Mouse (Mus musculus) limb, embryonic 14.5 days (tissue): ENCODE results near the gene Ifitm2. TPM values are rescaled to one million over a fixed set of nuclear protein-coding genes. Genes with fewer than 3 reads are reported as not detected.
A peak's percentile ranks its signal among the peaks of the same experiment; 100 is the strongest.

ENCODE experiments used
- ATAC-seq: fragments of 200-750 bp; cut with Nextera tagmentation; 2 replicates; pipeline ENCODE4 v1.8.0; 2017; ENCODE audit warnings: low read depth, moderate number of reproducible peaks, moderate TSS enrichment; ENCODE audit not compliant: low FRiP score
- DNase-seq: peaks from one replicate; pipeline ENCODE4 v3.0.0-alpha.2; 2015; ENCODE audit warnings: low spot score
- H3K27ac ChIP-seq: fragments of 300-500 bp; sonication (generic); replicated peaks from 2 replicates; pipeline ENCODE4 v1.5.1; 2014; ENCODE audit warnings: low read depth, mild to moderate bottlenecking, low read length, moderate library complexity, mixed read lengths
- H3K27me3 ChIP-seq: fragments of 300-500 bp; sonication (generic); 2 replicates; pipeline ENCODE4 v1.6.1; 2014; ENCODE audit warnings: low read length, mixed read lengths; ENCODE audit not compliant: control insufficient read depth, insufficient read depth
- H3K36me3 ChIP-seq: fragments of 300-500 bp; sonication (generic); 2 replicates; pipeline ENCODE4 v1.6.1; 2014; ENCODE audit warnings: mild to moderate bottlenecking, low read length, moderate library complexity, mixed read lengths; ENCODE audit not compliant: control insufficient read depth, insufficient read depth
- H3K4me1 ChIP-seq: fragments of 300-500 bp; sonication (generic); 2 replicates; pipeline ENCODE4 v1.6.1; 2014; ENCODE audit warnings: antibody characterized with exemption, low read length, mixed read lengths; ENCODE audit not compliant: control insufficient read depth, insufficient read depth
- H3K4me2 ChIP-seq: fragments of 300-500 bp; sonication (generic); replicated peaks from 2 replicates; pipeline ENCODE4 v1.6.1; 2014; ENCODE audit warnings: low read depth, mild to moderate bottlenecking, low read length, moderate library complexity; ENCODE audit not compliant: severe bottlenecking
- H3K4me3 ChIP-seq: fragments of 300-500 bp; sonication (generic); replicated peaks from 2 replicates; pipeline ENCODE4 v1.5.1; 2014; ENCODE audit warnings: low read length
- H3K9ac ChIP-seq: fragments of 300-500 bp; sonication (generic); 2 replicates; pipeline ENCODE4 v1.6.1; 2014; ENCODE audit warnings: mild to moderate bottlenecking, low read depth, low read length, moderate library complexity; ENCODE audit not compliant: severe bottlenecking
- H3K9me3 ChIP-seq: fragments of 300-500 bp; sonication (generic); 2 replicates; pipeline ENCODE4 v1.6.1; 2016; ENCODE audit warnings: low read length; ENCODE audit not compliant: control insufficient read depth
- POLR2A ChIP-seq: fragments of 200-500 bp; IDR thresholded peaks from 2 replicates; pipeline ENCODE4 v1.8.0; 2012; ENCODE audit warnings: inconsistent platforms, mild to moderate bottlenecking, moderate library complexity, borderline replicate concordance; ENCODE audit not compliant: insufficient read depth, insufficient read length; ENCODE audit errors: extremely low read depth
- WGBS: fragments of 180-500 bp; shearing (Covaris S2); extraction: QIAGEN DNeasy Blood & Tissue Kit; methylation state at CpG from one replicate; pipeline ENCODE4 v1.1.7; 2014; 5-methylcytosine and 5-hydroxymethylcytosine counted together
- polyA plus RNA-seq, 2 experiments: library from polyadenylated mRNA; depleted of rRNA in 1 of 2; stranded (reverse) in 1 of 2; unstranded in 1 of 2; fragments of >200 nt; fragmentation: Nextera tagmentation in 1 of 2; extraction: Ambion mirVana in 1 of 2; gene quantifications; 2 replicates each; pipeline versions ENCODE4 v1.2.1 to v1.2.3; 2012 to 2014

Ifitm2 gene
- polyA plus RNA-seq, 2 experiments = 1,234 to 1,827 TPM

GRCm38 (mm10) chr7:140908181-140908580 is 47.6 kb downstream of the Ifitm2 start:
- WGBS = 51% methylated on average over 7 of the region's 7 CpGs

DNA sequence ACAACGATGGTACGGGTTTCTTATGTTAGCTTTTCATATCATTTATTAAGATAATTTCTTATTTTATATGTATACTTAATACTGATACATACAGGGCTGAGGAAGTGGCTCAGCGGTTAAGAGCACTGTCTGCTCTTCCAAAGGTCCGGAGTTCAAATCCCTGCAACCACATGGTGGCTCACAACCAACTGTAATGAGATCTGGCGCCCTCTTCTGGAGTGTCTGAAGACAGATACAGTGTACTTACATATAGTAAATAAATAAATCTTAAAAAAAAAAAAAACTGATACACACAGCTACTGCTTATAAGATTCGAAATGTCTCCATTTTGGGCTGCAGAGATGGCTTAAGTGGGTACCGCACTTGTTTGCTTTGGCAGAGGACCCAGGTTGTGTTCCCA is 48.1 kb downstream of the Ifitm2 start:
- 0 out of 2 replicates have a peak, but pooled peaks cover 3% of the 10 kb centered on the region for H3K4me1 ChIP-seq
- H3K4me2 ChIP-seq = no peak overlapping the region
- H3K4me3 ChIP-seq = no peak overlapping the region
- DNase-seq (no peak), ATAC-seq (no peak)
- 84% methylated on average over 7 of the region's 7 CpGs for WGBS
- no peak for TF ChIP-seq POLR2A
- no peak overlapping the region for H3K9ac ChIP-seq
- no peaks in the 10 kb centered on the region for H3K27me3 ChIP-seq
- no peak overlapping the region for H3K27ac ChIP-seq
- H3K36me3 ChIP-seq = no peaks in the 10 kb centered on the region
- H3K9me3 ChIP-seq = no peaks in the 10 kb centered on the region

More at GRCm38 (mm10) chr7:140908181-140908580, 47.6 kb downstream of the Ifitm2 start:
- Histone ChIP-seq H3K4me3 (no peak overlapping the region; the same call in 1 of the 2 replicates), H3K27ac (no peak overlapping the region), H3K4me2 (peak overlapping the region; percentile 73), H3K27me3 (no peaks in the 10 kb centered on the region), H3K36me3 (no peaks in the 10 kb centered on the region), H3K9ac (no peak overlapping the region), H3K4me1 (0 out of 2 replicates have a peak, but pooled peaks cover 3% of the 10 kb centered on the region), H3K9me3 (no peaks in the 10 kb centered on the region)
- TF ChIP-seq POLR2A = no peak
- ATAC-seq = no peak
- DNase-seq = no peak

DNA sequence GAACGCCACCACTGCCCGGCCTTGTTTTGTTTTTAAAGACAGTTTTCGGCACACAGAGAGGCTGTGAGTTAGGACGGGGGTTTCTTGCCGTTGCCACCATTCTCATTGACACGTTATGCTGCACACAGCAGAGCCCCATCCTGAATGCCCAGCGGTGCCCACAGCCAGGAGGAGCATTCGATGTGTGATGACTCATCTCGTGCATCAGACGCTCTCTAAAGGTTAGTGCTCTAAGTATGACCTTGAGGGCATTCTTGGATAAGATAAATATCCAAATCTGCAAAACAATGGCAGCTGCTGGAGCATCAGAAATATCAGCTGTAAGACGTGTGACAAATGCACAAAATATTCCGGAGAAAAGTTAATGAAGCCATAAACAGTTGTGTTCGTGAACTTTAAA is 48.7 kb downstream of the Ifitm2 start:
- TF ChIP-seq POLR2A = no peak
- H3K36me3 ChIP-seq = no peaks in the 10 kb centered on the region
- no peak overlapping the region for H3K4me3 ChIP-seq
- ATAC-seq (no peak), DNase-seq (no peak)
- no peaks in the 10 kb centered on the region for H3K9me3 ChIP-seq
- H3K27me3 ChIP-seq = no peaks in the 10 kb centered on the region
- 86% methylated on average over 13 of the region's 13 CpGs for WGBS
- H3K4me2 ChIP-seq = no peak overlapping the region
- H3K4me1 ChIP-seq = 0 out of 2 replicates have a peak, but pooled peaks cover 3% of the 10 kb centered on the region
- H3K27ac ChIP-seq = no peak overlapping the region
- H3K9ac ChIP-seq = no peak overlapping the region

DNA sequence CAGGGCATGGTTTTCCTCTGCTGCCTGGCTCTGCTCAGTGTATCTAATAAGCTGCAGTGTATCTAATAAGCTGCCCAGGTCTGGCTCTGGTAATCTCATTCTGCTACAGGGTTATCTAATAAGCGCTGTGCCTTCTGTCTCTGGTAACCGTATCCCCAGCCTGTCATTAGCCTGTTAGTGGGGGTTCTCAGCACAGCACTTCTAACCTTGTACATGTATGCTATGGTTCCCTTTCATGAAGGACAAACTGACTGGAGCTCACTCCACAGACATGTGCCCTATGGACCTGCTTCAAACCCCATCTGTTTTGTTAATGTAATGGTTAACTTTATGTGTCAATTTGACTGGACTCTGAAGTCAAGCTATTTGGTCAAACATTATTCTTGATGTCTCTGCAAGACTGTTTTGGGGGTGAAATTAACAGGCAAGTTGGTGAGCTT is 50.1 kb downstream of the Ifitm2 start:
- no peak for ATAC-seq
- H3K27me3 ChIP-seq = no peaks in the 10 kb centered on the region
- no peak for DNase-seq
- no peak overlapping the region for H3K9ac ChIP-seq
- no peaks in the 10 kb centered on the region for H3K36me3 ChIP-seq
- WGBS = 68% methylated on average over 2 of the region's 2 CpGs
- no peak overlapping the region for H3K4me3 ChIP-seq
- H3K4me2 ChIP-seq = no peak overlapping the region
- H3K4me1 ChIP-seq = 0 out of 2 replicates have a peak, but pooled peaks cover 3% of the 10 kb centered on the region
- H3K9me3 ChIP-seq = no peaks in the 10 kb centered on the region
- TF ChIP-seq POLR2A = no peak
- H3K27ac ChIP-seq = no peak overlapping the region

Other genes with a start within 250 kb of the Ifitm2 start
- 0.05 and 0.12 TPM in 2 replicates for gene Cyp2e1, start 192.2 kb downstream of the Ifitm2 start, polyA plus RNA-seq (2012; rRNA removed)
- not detected in 2 replicates for gene Cyp2e1, start 192.2 kb downstream of the Ifitm2 start, polyA plus RNA-seq (2014; fragmentation: Nextera tagmentation; extraction: Ambion mirVana)
- 0.39 and 0.55 TPM in 2 replicates for gene Syce1, start 168.1 kb downstream of the Ifitm2 start, polyA plus RNA-seq (2012; rRNA removed)
- gene Syce1, start 168.1 kb downstream of the Ifitm2 start, polyA plus RNA-seq (2014; fragmentation: Nextera tagmentation; extraction: Ambion mirVana) = 0.54 and 0.66 TPM in 2 replicates
- gene Zfp941, start 133.8 kb downstream of the Ifitm2 start, polyA plus RNA-seq (2012; rRNA removed) = 0.83 and 0.93 TPM in 2 replicates
- gene Zfp941, start 133.8 kb downstream of the Ifitm2 start, polyA plus RNA-seq (2014; fragmentation: Nextera tagmentation; extraction: Ambion mirVana) = 1.3 and 1.5 TPM in 2 replicates
- gene Urah, start 121.0 kb downstream of the Ifitm2 start, polyA plus RNA-seq (2012; rRNA removed) = 1.2 and 2.5 TPM in 2 replicates
- gene Urah, start 121.0 kb downstream of the Ifitm2 start, polyA plus RNA-seq (2014; fragmentation: Nextera tagmentation; extraction: Ambion mirVana) = 6.2 and 9.0 TPM in 2 replicates
- not detected in 2 replicates for gene Scgb1c1, start 110.4 kb downstream of the Ifitm2 start, polyA plus RNA-seq (2012; rRNA removed)
- not detected in 2 replicates for gene Scgb1c1, start 110.4 kb downstream of the Ifitm2 start, polyA plus RNA-seq (2014; fragmentation: Nextera tagmentation; extraction: Ambion mirVana)
- gene Odf3, start 108.2 kb downstream of the Ifitm2 start, polyA plus RNA-seq (2012; rRNA removed) = 0.04 TPM in 2 replicates
- not detected in 2 replicates for gene Odf3, start 108.2 kb downstream of the Ifitm2 start, polyA plus RNA-seq (2014; fragmentation: Nextera tagmentation; extraction: Ambion mirVana)
- 0.12 TPM in 1 of 2 replicates, not detected in the other for gene Gm45785, start 99.7 kb downstream of the Ifitm2 start, polyA plus RNA-seq (2012; rRNA removed)
- not detected in 2 replicates for gene Gm45785, start 99.7 kb downstream of the Ifitm2 start, polyA plus RNA-seq (2014; fragmentation: Nextera tagmentation; extraction: Ambion mirVana)
- gene Ric8a, start 99.0 kb downstream of the Ifitm2 start, polyA plus RNA-seq (2012; rRNA removed) = 70.3 and 82.0 TPM in 2 replicates
- gene Ric8a, start 99.0 kb downstream of the Ifitm2 start, polyA plus RNA-seq (2014; fragmentation: Nextera tagmentation; extraction: Ambion mirVana) = 74.0 and 78.9 TPM in 2 replicates
- gene Bet1l, start 98.4 kb downstream of the Ifitm2 start, polyA plus RNA-seq (2012; rRNA removed) = 45.0 and 48.2 TPM in 2 replicates
- 75.1 and 92.8 TPM in 2 replicates for gene Bet1l, start 98.4 kb downstream of the Ifitm2 start, polyA plus RNA-seq (2014; fragmentation: Nextera tagmentation; extraction: Ambion mirVana)
- 98.9 and 113 TPM in 2 replicates for gene Psmd13, start 74.0 kb downstream of the Ifitm2 start, polyA plus RNA-seq (2012; rRNA removed)
- 133 TPM in 2 replicates for gene Psmd13, start 74.0 kb downstream of the Ifitm2 start, polyA plus RNA-seq (2014; fragmentation: Nextera tagmentation; extraction: Ambion mirVana)
- 28.3 and 33.1 TPM in 2 replicates for gene Sirt3, start 73.7 kb downstream of the Ifitm2 start, polyA plus RNA-seq (2012; rRNA removed)
- 20.1 and 22.3 TPM in 2 replicates for gene Sirt3, start 73.7 kb downstream of the Ifitm2 start, polyA plus RNA-seq (2014; fragmentation: Nextera tagmentation; extraction: Ambion mirVana)
- 14.2 and 14.5 TPM in 2 replicates for gene Cox8b, start 55.5 kb downstream of the Ifitm2 start, polyA plus RNA-seq (2012; rRNA removed)
- gene Cox8b, start 55.5 kb downstream of the Ifitm2 start, polyA plus RNA-seq (2014; fragmentation: Nextera tagmentation; extraction: Ambion mirVana) = 17.2 and 32.5 TPM in 2 replicates
- gene Nlrp6, start 35.1 kb downstream of the Ifitm2 start, polyA plus RNA-seq (2012; rRNA removed) = 0.05 TPM in 2 replicates
- gene Nlrp6, start 35.1 kb downstream of the Ifitm2 start, polyA plus RNA-seq (2014; fragmentation: Nextera tagmentation; extraction: Ambion mirVana) = 0.08 TPM in 1 of 2 replicates, not detected in the other
- gene Pgghg, start 14.6 kb downstream of the Ifitm2 start, polyA plus RNA-seq (2012; rRNA removed) = 52.8 and 68.8 TPM in 2 replicates
- 26.7 and 31.3 TPM in 2 replicates for gene Pgghg, start 14.6 kb downstream of the Ifitm2 start, polyA plus RNA-seq (2014; fragmentation: Nextera tagmentation; extraction: Ambion mirVana)
- gene Ifitm5, start 5.7 kb downstream of the Ifitm2 start, polyA plus RNA-seq (2012; rRNA removed) = 30.9 and 34.4 TPM in 2 replicates
- 32.3 and 44.3 TPM in 2 replicates for gene Ifitm5, start 5.7 kb downstream of the Ifitm2 start, polyA plus RNA-seq (2014; fragmentation: Nextera tagmentation; extraction: Ambion mirVana)
- not detected in 2 replicates for gene Gm45717, start 50 bp downstream of the Ifitm2 start, polyA plus RNA-seq (2012; rRNA removed)
- gene Gm45717, start 50 bp downstream of the Ifitm2 start, polyA plus RNA-seq (2014; fragmentation: Nextera tagmentation; extraction: Ambion mirVana) = not detected in 2 replicates
- gene Ifitm1, start 11.2 kb upstream of the Ifitm2 start, polyA plus RNA-seq (2012; rRNA removed) = 68.1 and 115 TPM in 2 replicates
- 55.4 and 66.7 TPM in 2 replicates for gene Ifitm1, start 11.2 kb upstream of the Ifitm2 start, polyA plus RNA-seq (2014; fragmentation: Nextera tagmentation; extraction: Ambion mirVana)
- gene Ifitm3, start 54.8 kb upstream of the Ifitm2 start, polyA plus RNA-seq (2012; rRNA removed) = 85.6 and 91.3 TPM in 2 replicates
- gene Ifitm3, start 54.8 kb upstream of the Ifitm2 start, polyA plus RNA-seq (2014; fragmentation: Nextera tagmentation; extraction: Ambion mirVana) = 184 and 201 TPM in 2 replicates
- 1.3 and 1.8 TPM in 2 replicates for gene Ifitm6, start 61.9 kb upstream of the Ifitm2 start, polyA plus RNA-seq (2012; rRNA removed)
- 1.2 and 1.7 TPM in 2 replicates for gene Ifitm6, start 61.9 kb upstream of the Ifitm2 start, polyA plus RNA-seq (2014; fragmentation: Nextera tagmentation; extraction: Ambion mirVana)
- gene Gm17387, start 73.1 kb upstream of the Ifitm2 start, polyA plus RNA-seq (2012; rRNA removed) = not detected in 2 replicates
- not detected in 2 replicates for gene Gm17387, start 73.1 kb upstream of the Ifitm2 start, polyA plus RNA-seq (2014; fragmentation: Nextera tagmentation; extraction: Ambion mirVana)
- gene B4galnt4, start 105.1 kb upstream of the Ifitm2 start, polyA plus RNA-seq (2012; rRNA removed) = 46.5 and 53.7 TPM in 2 replicates
- gene B4galnt4, start 105.1 kb upstream of the Ifitm2 start, polyA plus RNA-seq (2014; fragmentation: Nextera tagmentation; extraction: Ambion mirVana) = 12.3 and 17.1 TPM in 2 replicates
- gene Pkp3, start 122.2 kb upstream of the Ifitm2 start, polyA plus RNA-seq (2012; rRNA removed) = 37.6 and 38.8 TPM in 2 replicates
- 62.4 and 65.9 TPM in 2 replicates for gene Pkp3, start 122.2 kb upstream of the Ifitm2 start, polyA plus RNA-seq (2014; fragmentation: Nextera tagmentation; extraction: Ambion mirVana)
- 2.5 and 3.1 TPM in 2 replicates for gene Sigirr, start 144.6 kb upstream of the Ifitm2 start, polyA plus RNA-seq (2012; rRNA removed)
- gene Sigirr, start 144.6 kb upstream of the Ifitm2 start, polyA plus RNA-seq (2014; fragmentation: Nextera tagmentation; extraction: Ambion mirVana) = 2.7 and 4.0 TPM in 2 replicates
- gene Ano9, start 161.8 kb upstream of the Ifitm2 start, polyA plus RNA-seq (2012; rRNA removed) = 6.3 and 8.0 TPM in 2 replicates
- gene Ano9, start 161.8 kb upstream of the Ifitm2 start, polyA plus RNA-seq (2014; fragmentation: Nextera tagmentation; extraction: Ambion mirVana) = 3.6 and 4.3 TPM in 2 replicates
- gene Ptdss2, start 166.4 kb upstream of the Ifitm2 start, polyA plus RNA-seq (2012; rRNA removed) = 49.2 and 61.0 TPM in 2 replicates
- gene Ptdss2, start 166.4 kb upstream of the Ifitm2 start, polyA plus RNA-seq (2014; fragmentation: Nextera tagmentation; extraction: Ambion mirVana) = 67.8 and 68.6 TPM in 2 replicates
- gene Rnh1, start 216.9 kb upstream of the Ifitm2 start, polyA plus RNA-seq (2012; rRNA removed) = 92.3 and 105 TPM in 2 replicates
- gene Rnh1, start 216.9 kb upstream of the Ifitm2 start, polyA plus RNA-seq (2014; fragmentation: Nextera tagmentation; extraction: Ambion mirVana) = 190 and 216 TPM in 2 replicates
- 111 and 112 TPM in 2 replicates for gene Hras, start 238.0 kb upstream of the Ifitm2 start, polyA plus RNA-seq (2012; rRNA removed)
- 136 and 143 TPM in 2 replicates for gene Hras, start 238.0 kb upstream of the Ifitm2 start, polyA plus RNA-seq (2014; fragmentation: Nextera tagmentation; extraction: Ambion mirVana)
- gene Lrrc56, start 238.2 kb upstream of the Ifitm2 start, polyA plus RNA-seq (2012; rRNA removed) = 14.8 and 17.8 TPM in 2 replicates
- 5.8 and 8.3 TPM in 2 replicates for gene Lrrc56, start 238.2 kb upstream of the Ifitm2 start, polyA plus RNA-seq (2014; fragmentation: Nextera tagmentation; extraction: Ambion mirVana)